Mouse (Mus musculus) hindbrain, embryonic 15.5 days (tissue): ENCODE results near the gene Ahr. TPM values are rescaled to one million over a fixed set of nuclear protein-coding genes. Genes with fewer than 3 reads are reported as not detected.

Experiments
- ATAC-seq: fragments of 200-750 bp; cut with Nextera tagmentation; 2 replicates; pipeline ENCODE4 v1.8.0; 2017; ENCODE audit warnings: low read depth, moderate number of reproducible peaks, moderate TSS enrichment; ENCODE audit not compliant: low FRiP score
- H3K27ac ChIP-seq: fragments of 300-500 bp; sonication (generic); replicated peaks from 2 replicates; pipeline ENCODE4 v1.5.1; 2015; ENCODE audit warnings: mild to moderate bottlenecking, inconsistent platforms
- H3K27me3 ChIP-seq: fragments of 300-500 bp; sonication (generic); 2 replicates; pipeline ENCODE4 v1.6.1; 2015; ENCODE audit warnings: control low read depth, inconsistent platforms
- H3K36me3 ChIP-seq: fragments of 300-500 bp; sonication (generic); 2 replicates; pipeline ENCODE4 v1.6.1; 2015; ENCODE audit warnings: control low read depth, inconsistent platforms
- H3K4me1 ChIP-seq: fragments of 300-500 bp; sonication (generic); replicated peaks from 2 replicates; pipeline ENCODE4 v1.6.1; 2015; ENCODE audit warnings: control low read depth, inconsistent platforms
- H3K4me2 ChIP-seq: fragments of 300-500 bp; sonication (generic); 2 replicates; pipeline ENCODE4 v1.6.1; 2015; ENCODE audit warnings: moderate library complexity, mild to moderate bottlenecking, inconsistent platforms
- H3K4me3 ChIP-seq: fragments of 300-500 bp; sonication (generic); 2 replicates; pipeline ENCODE4 v1.5.1; 2015; ENCODE audit warnings: mild to moderate bottlenecking, inconsistent platforms
- H3K9ac ChIP-seq: fragments of 300-500 bp; sonication (generic); 2 replicates; pipeline ENCODE4 v1.6.1; 2015; ENCODE audit warnings: inconsistent platforms
- H3K9me3 ChIP-seq: fragments of 300-500 bp; sonication (generic); 2 replicates; pipeline ENCODE4 v1.6.1; 2016; ENCODE audit warnings: control low read depth, inconsistent platforms
- WGBS: fragments of 180-500 bp; shearing (Covaris S2); methylation state at CpG from one replicate; pipeline ENCODE4 v1.1.7; 2015; 5-methylcytosine and 5-hydroxymethylcytosine counted together
- polyA plus RNA-seq: library from polyadenylated mRNA; unstranded; fragments of >200 nt; fragmentation: Nextera tagmentation; extraction: Ambion mirVana; gene quantifications from 2 replicates; pipeline ENCODE4 v1.2.1, GENCODE M21; 2015

The Ahr gene
- polyA plus RNA-seq, 1 experiment from 2014 or later, result 4.5 TPM

- Histone ChIP-seq H3K27me3 (no peaks in the 10 kb centered on the region), H3K9me3 (no peaks in the 10 kb centered on the region), H3K4me2 (peak overlapping the region; percentile 89), H3K27ac (peak overlapping the region; percentile 81; the same call in 1 of the 2 replicates), H3K4me3 (peak overlapping the region; percentile 94), H3K4me1 (peaks cover 6% of the 10 kb centered on the region), H3K36me3 (no peaks in the 10 kb centered on the region), H3K9ac (peak overlapping the region; percentile 74)
- no peak for ATAC-seq
Measured at GRCm38 (mm10) chr12:35533748-35534113, 1.1 kb downstream of the Ahr start.

GRCm38 (mm10) chr12:35533133-35533532, 1.7 kb downstream of the Ahr start:
- no peak overlapping the region for H3K9ac ChIP-seq
- H3K4me2 ChIP-seq, result no peak overlapping the region
- no peaks in the 10 kb centered on the region for H3K27me3 ChIP-seq
- ATAC-seq, result no peak
- peaks cover 6% of the 10 kb centered on the region for H3K4me1 ChIP-seq
- H3K36me3 ChIP-seq, result no peaks in the 10 kb centered on the region
- no peaks in the 10 kb centered on the region for H3K9me3 ChIP-seq
- 71% methylated on average over 5 of the region's 5 CpGs for WGBS
- no peak overlapping the region for H3K27ac ChIP-seq
- H3K4me3 ChIP-seq, result no peak overlapping the region

- no peak for ATAC-seq
- Histone ChIP-seq H3K4me1 (peaks cover 6% of the 10 kb centered on the region), H3K36me3 (no peaks in the 10 kb centered on the region), H3K9ac (no peak overlapping the region), H3K4me3 (no peak overlapping the region), H3K27ac (no peak overlapping the region), H3K9me3 (no peaks in the 10 kb centered on the region), H3K4me2 (no peak overlapping the region), H3K27me3 (no peaks in the 10 kb centered on the region)
- WGBS, result 21% methylated on average over 5 of the region's 5 CpGs
Measured at GRCm38 (mm10) chr12:35532151-35532550, 2.7 kb downstream of the Ahr start.

- Histone ChIP-seq H3K4me3 (no peak overlapping the region), H3K27me3 (no peaks in the 10 kb centered on the region), H3K9ac (no peak overlapping the region), H3K4me2 (no peak overlapping the region), H3K36me3 (no peaks in the 10 kb centered on the region), H3K9me3 (no peaks in the 10 kb centered on the region), H3K4me1 (peaks cover 6% of the 10 kb centered on the region), H3K27ac (no peak overlapping the region)
- no peak for ATAC-seq
Measured at GRCm38 (mm10) chr12:35530587-35530986, 4.3 kb downstream of the Ahr start.

- Histone ChIP-seq H3K4me3 (no peak overlapping the region), H3K27me3 (no peaks in the 10 kb centered on the region), H3K9me3 (no peaks in the 10 kb centered on the region), H3K9ac (no peak overlapping the region), H3K4me1 (no peaks in the 10 kb centered on the region; the same call in 1 of the 2 replicates), H3K36me3 (no peaks in the 10 kb centered on the region; the same call in 1 of the 2 replicates), H3K4me2 (no peak overlapping the region), H3K27ac (no peak overlapping the region)
- ATAC-seq, result no peak
- WGBS, result 90% methylated on average over 6 of the region's 6 CpGs
Measured at GRCm38 (mm10) chr12:35527429-35527828, 7.4 kb downstream of the Ahr start.

GRCm38 (mm10) chr12:35522585-35523103, 12.2 kb downstream of the Ahr start:
- 90% methylated on average over 9 of the region's 9 CpGs for WGBS
- no peaks in the 10 kb centered on the region; the same call in 1 of the 2 replicates for H3K36me3 ChIP-seq
- no peaks in the 10 kb centered on the region for H3K9me3 ChIP-seq
- H3K4me1 ChIP-seq, result no peaks in the 10 kb centered on the region
- ATAC-seq, result no peak
- H3K27ac ChIP-seq, result no peak overlapping the region
- H3K4me3 ChIP-seq, result no peak overlapping the region
- no peaks in the 10 kb centered on the region for H3K27me3 ChIP-seq
- no peak overlapping the region for H3K9ac ChIP-seq
- no peak overlapping the region for H3K4me2 ChIP-seq

GRCm38 (mm10) chr12:35515621-35516020, 19.2 kb downstream of the Ahr start:
- no peak overlapping the region for H3K9ac ChIP-seq
- H3K27me3 ChIP-seq, result no peaks in the 10 kb centered on the region
- no peak overlapping the region for H3K4me2 ChIP-seq
- H3K27ac ChIP-seq, result no peak overlapping the region
- no peaks in the 10 kb centered on the region for H3K4me1 ChIP-seq
- ATAC-seq, result no peak
- H3K36me3 ChIP-seq, result peaks cover 9% of the 10 kb centered on the region; the same call in 1 of the 2 replicates
- whole genome bisulfite sequencing, result 85% methylated on average over 3 of the region's 3 CpGs
- H3K9me3 ChIP-seq, result no peaks in the 10 kb centered on the region
- H3K4me3 ChIP-seq, result no peak overlapping the region

- Histone ChIP-seq H3K4me2 (no peak overlapping the region), H3K4me1 (no peaks in the 10 kb centered on the region), H3K36me3 (peaks cover 12% of the 10 kb centered on the region; the same call in 1 of the 2 replicates), H3K9me3 (no peaks in the 10 kb centered on the region), H3K27me3 (no peaks in the 10 kb centered on the region), H3K9ac (no peak overlapping the region), H3K27ac (no peak overlapping the region), H3K4me3 (no peak overlapping the region)
- ATAC-seq, result no peak
- WGBS, result 63% methylated on average over 2 of the region's 2 CpGs
Measured at GRCm38 (mm10) chr12:35514671-35515070, 20.2 kb downstream of the Ahr start.

- ATAC-seq, result no peak
- Histone ChIP-seq H3K9me3 (no peaks in the 10 kb centered on the region), H3K36me3 (peaks cover 16% of the 10 kb centered on the region; the same call in 1 of the 2 replicates), H3K9ac (no peak overlapping the region), H3K4me1 (no peaks in the 10 kb centered on the region), H3K27me3 (no peaks in the 10 kb centered on the region), H3K27ac (no peak overlapping the region), H3K4me2 (no peak overlapping the region), H3K4me3 (no peak overlapping the region)
- WGBS, result 94% methylated on average over 5 of the region's 5 CpGs
Measured at GRCm38 (mm10) chr12:35510711-35511110, 24.1 kb downstream of the Ahr start.

GRCm38 (mm10) chr12:35506383-35506782, 28.5 kb downstream of the Ahr start:
- Histone ChIP-seq H3K9ac (no peak overlapping the region), H3K36me3 (peaks cover 10% of the 10 kb centered on the region; the same call in 1 of the 2 replicates), H3K27ac (no peak overlapping the region), H3K4me3 (no peak overlapping the region), H3K27me3 (no peaks in the 10 kb centered on the region), H3K4me1 (no peaks in the 10 kb centered on the region), H3K4me2 (no peak overlapping the region), H3K9me3 (no peaks in the 10 kb centered on the region)
- 94% methylated on average over 2 of the region's 2 CpGs for WGBS
- ATAC-seq, result no peak

GRCm38 (mm10) chr12:35504081-35504480, 30.8 kb downstream of the Ahr start:
- peaks cover 4% of the 10 kb centered on the region; the same call in 1 of the 2 replicates for H3K36me3 ChIP-seq
- whole genome bisulfite sequencing, result 94% methylated on average over 15 of the region's 15 CpGs
- no peak overlapping the region for H3K4me3 ChIP-seq
- no peaks in the 10 kb centered on the region for H3K4me1 ChIP-seq
- H3K27me3 ChIP-seq, result no peaks in the 10 kb centered on the region
- no peak overlapping the region for H3K27ac ChIP-seq
- no peak overlapping the region for H3K9ac ChIP-seq
- no peaks in the 10 kb centered on the region for H3K9me3 ChIP-seq
- no peak for ATAC-seq
- H3K4me2 ChIP-seq, result no peak overlapping the region

GRCm38 (mm10) chr12:35503586-35503985, 31.3 kb downstream of the Ahr start:
- Histone ChIP-seq H3K4me2 (no peak overlapping the region), H3K9ac (no peak overlapping the region), H3K36me3 (peaks cover 4% of the 10 kb centered on the region; the same call in 1 of the 2 replicates), H3K27ac (no peak overlapping the region), H3K4me1 (no peaks in the 10 kb centered on the region), H3K9me3 (no peaks in the 10 kb centered on the region), H3K27me3 (no peaks in the 10 kb centered on the region), H3K4me3 (no peak overlapping the region)
- ATAC-seq, result no peak
- 94% methylated on average over 7 of the region's 7 CpGs for WGBS

- no peak overlapping the region for H3K4me2 ChIP-seq
- H3K27me3 ChIP-seq, result no peaks in the 10 kb centered on the region
- H3K9me3 ChIP-seq, result no peaks in the 10 kb centered on the region
- no peaks in the 10 kb centered on the region for H3K4me1 ChIP-seq
- ATAC-seq, result no peak
- H3K27ac ChIP-seq, result no peak overlapping the region
- no peak overlapping the region for H3K4me3 ChIP-seq
- H3K36me3 ChIP-seq, result no peaks in the 10 kb centered on the region
- no peak overlapping the region for H3K9ac ChIP-seq
- WGBS, result 22% methylated on average over 2 of the region's 2 CpGs
Measured at GRCm38 (mm10) chr12:35501476-35501875, 33.4 kb downstream of the Ahr start.
